Mouse (Mus musculus): ENCODE results near the gene Nlrc5. TPM values are rescaled to one million over a fixed set of nuclear protein-coding genes. Genes with fewer than 3 reads are reported as not detected.

The Nlrc5 gene
- polyA plus RNA-seq, 1 experiment from 2014 or later = 0.12 TPM

DNA sequence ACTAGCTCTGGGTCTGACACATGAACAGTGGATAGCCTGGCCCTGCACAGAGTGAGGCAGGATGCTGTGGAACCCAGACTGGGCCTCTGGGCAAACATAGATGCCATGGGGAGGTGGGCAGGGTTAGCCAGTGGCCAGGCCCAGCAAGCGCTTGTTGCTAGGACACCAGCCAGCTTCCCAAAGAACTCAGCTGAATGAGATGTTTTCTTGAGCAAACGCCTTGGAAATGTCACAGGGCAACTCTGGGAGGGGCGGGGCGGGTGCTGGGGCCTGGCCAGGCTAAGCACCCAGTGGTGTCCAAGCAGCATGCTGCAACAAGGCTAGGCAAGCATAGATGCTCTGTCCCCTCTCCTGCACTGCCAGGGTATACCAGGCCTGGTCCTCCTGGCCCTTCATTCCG is 127.1 kb downstream of the Nlrc5 start:
- 52% methylated on average over 5 of the region's 5 CpGs for WGBS (ENCODE audit: insufficient replicate concordance)
- Histone ChIP-seq H3K36me3 (no peaks in the 10 kb centered on the region), H3K4me3 (no peak overlapping the region), H3K27ac (no peak overlapping the region), H3K9ac (no peak overlapping the region), H3K9me3 (replicated peaks) (no peaks in the 10 kb centered on the region), H3K4me2 (no peak overlapping the region), H3K4me1 (no peaks in the 10 kb centered on the region), H3K27me3 (replicated peaks) (peaks cover 7% of the 10 kb centered on the region; the same call in 1 of the 2 replicates)
- ATAC-seq = no peak

DNA sequence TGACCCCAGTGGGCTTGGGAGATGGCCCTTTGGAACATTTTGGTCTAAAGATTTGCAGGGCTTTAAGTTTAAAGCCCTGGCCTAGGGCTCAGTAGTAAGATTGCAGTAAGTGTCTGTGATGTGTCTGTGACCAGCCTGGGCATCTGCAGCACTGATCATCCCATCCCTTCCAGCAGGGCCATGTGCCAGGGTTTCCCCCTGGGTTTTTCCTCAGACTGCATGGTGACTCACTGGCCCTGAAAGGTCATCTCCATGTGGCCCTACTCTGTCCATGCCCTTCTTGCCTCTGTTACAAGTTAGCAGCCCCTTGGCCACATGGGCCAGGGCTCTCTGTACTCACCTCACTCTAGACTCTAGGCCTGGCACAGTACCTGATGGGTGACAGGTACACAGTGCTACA is 130.3 kb downstream of the Nlrc5 start:
- H3K36me3 ChIP-seq = no peaks in the 10 kb centered on the region
- no peak overlapping the region for H3K4me3 ChIP-seq
- no peak overlapping the region for H3K4me2 ChIP-seq
- no peak overlapping the region for H3K9ac ChIP-seq
- H3K27ac ChIP-seq = no peak overlapping the region
- no peaks in the 10 kb centered on the region for H3K9me3 ChIP-seq (replicated peaks)
- ATAC-seq = no peak
- no peaks in the 10 kb centered on the region for H3K4me1 ChIP-seq
- peaks cover 7% of the 10 kb centered on the region; the same call in 1 of the 2 replicates for H3K27me3 ChIP-seq (replicated peaks)

DNA sequence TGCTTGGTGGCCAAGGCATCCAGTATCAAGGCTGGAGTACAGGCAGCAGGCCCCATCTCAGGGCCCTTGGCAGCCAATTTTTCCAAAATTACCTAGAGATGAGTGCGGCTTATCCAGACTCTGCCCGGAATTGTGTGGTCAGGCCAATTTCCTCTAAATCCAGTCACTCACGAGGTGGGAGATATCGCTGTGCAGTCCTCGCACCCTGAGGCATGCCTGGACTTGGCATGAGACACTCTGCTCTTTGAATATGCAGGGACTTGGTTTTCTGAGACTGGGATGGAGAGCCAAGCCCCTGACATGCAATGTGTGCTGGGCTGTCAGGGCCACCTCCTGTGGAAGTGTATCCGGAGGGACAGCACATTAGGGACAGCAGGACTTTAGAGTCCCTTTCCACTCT is 131.9 kb downstream of the Nlrc5 start:
- no peak for ATAC-seq
- H3K4me2 ChIP-seq = no peak overlapping the region
- peaks cover 7% of the 10 kb centered on the region; the same call in 1 of the 2 replicates for H3K27me3 ChIP-seq (replicated peaks)
- H3K4me1 ChIP-seq = no peaks in the 10 kb centered on the region
- no peak overlapping the region for H3K27ac ChIP-seq
- no peak overlapping the region for H3K9ac ChIP-seq
- no peak overlapping the region for H3K4me3 ChIP-seq
- no peaks in the 10 kb centered on the region for H3K36me3 ChIP-seq
- WGBS (ENCODE audit: insufficient replicate concordance) = 63% methylated on average over 6 of the region's 6 CpGs
- H3K9me3 ChIP-seq (replicated peaks) = no peaks in the 10 kb centered on the region

GRCm38 (mm10) chr8:94566446-94567158 is 132.4 kb downstream of the Nlrc5 start:
- H3K4me1 ChIP-seq = no peaks in the 10 kb centered on the region
- no peak overlapping the region for H3K9ac ChIP-seq
- peaks cover 7% of the 10 kb centered on the region; the same call in 1 of the 2 replicates for H3K27me3 ChIP-seq (replicated peaks)
- ATAC-seq = no peak
- no peak overlapping the region for H3K27ac ChIP-seq
- no peaks in the 10 kb centered on the region for H3K9me3 ChIP-seq (replicated peaks)
- H3K4me3 ChIP-seq = no peak overlapping the region
- no peaks in the 10 kb centered on the region for H3K36me3 ChIP-seq
- 59% methylated on average over 15 of the region's 15 CpGs for WGBS (ENCODE audit: insufficient replicate concordance)
- H3K4me2 ChIP-seq = no peak overlapping the region

DNA sequence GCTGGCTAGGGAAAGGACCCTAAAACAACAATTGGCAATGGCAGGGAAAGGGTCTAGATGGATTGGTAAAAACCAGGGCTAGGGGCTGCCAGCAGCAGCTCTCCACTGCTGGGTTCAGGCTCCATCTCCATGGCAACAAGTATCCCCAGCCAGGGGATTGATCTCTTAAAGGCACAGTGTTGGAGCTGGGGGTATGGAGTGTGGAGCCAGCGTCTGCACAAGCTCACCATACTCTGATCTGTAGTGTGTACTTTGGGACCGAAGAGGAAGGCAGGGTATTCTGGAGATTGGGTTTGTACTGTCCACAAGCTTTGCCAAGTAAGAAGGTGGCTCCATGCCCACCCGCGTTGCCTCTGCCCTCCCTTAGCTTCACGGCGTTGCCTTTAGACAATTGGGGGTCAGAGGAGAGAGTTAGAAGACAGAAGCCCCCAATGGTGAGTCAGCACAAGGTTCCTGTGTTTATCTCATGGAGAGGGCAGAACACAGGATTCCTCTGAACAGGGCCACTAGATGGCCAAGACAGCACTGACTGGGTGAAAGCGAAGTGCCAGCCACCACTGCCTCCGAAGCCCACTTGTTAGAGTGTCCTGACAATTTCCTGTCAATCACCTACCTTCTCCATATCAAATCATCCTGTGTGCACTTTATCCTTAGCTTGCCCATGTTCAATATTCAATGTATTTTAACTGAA is 133.1 kb downstream of the Nlrc5 start:
- H3K9ac ChIP-seq = no peak overlapping the region
- peaks cover 7% of the 10 kb centered on the region; the same call in 1 of the 2 replicates for H3K27me3 ChIP-seq (replicated peaks)
- WGBS (ENCODE audit: insufficient replicate concordance) = 68% methylated on average over 8 of the region's 8 CpGs
- no peak overlapping the region for H3K27ac ChIP-seq
- H3K9me3 ChIP-seq (replicated peaks) = no peaks in the 10 kb centered on the region
- H3K4me3 ChIP-seq = no peak overlapping the region
- H3K4me1 ChIP-seq = no peaks in the 10 kb centered on the region
- H3K4me2 ChIP-seq = no peak overlapping the region
- H3K36me3 ChIP-seq = no peaks in the 10 kb centered on the region
- 0 out of 2 replicates have a peak, but pooled peaks have one; percentile 25 for ATAC-seq

DNA sequence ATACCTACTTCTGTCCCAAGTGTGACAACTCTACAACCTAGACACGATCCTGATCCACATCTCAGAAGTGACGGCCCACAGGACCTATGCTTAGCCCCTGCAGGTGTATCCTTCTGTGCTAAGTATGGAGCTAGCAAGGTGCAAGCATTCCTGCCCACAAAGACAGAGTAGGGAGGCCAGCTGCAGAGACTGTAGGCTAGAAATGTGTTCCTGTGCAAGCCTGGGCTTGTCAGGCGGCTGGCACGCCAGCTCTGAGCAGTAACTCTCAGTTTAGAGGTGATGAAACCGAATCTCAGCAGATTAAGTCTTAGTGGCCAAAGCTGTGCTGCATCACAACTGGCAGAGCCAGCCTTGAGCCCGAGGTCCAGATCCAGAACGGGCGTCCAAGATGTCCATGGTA is 133.9 kb downstream of the Nlrc5 start:
- no peak overlapping the region for H3K27ac ChIP-seq
- peaks cover 4% of the 10 kb centered on the region for H3K36me3 ChIP-seq
- no peak for ATAC-seq
- no peak overlapping the region for H3K9ac ChIP-seq
- H3K9me3 ChIP-seq (replicated peaks) = no peaks in the 10 kb centered on the region
- WGBS (ENCODE audit: insufficient replicate concordance) = 74% methylated on average over 8 of the region's 8 CpGs
- H3K4me1 ChIP-seq = no peaks in the 10 kb centered on the region
- no peak overlapping the region for H3K4me3 ChIP-seq
- no peaks in the 10 kb centered on the region for H3K27me3 ChIP-seq (replicated peaks)
- H3K4me2 ChIP-seq = no peak overlapping the region

DNA sequence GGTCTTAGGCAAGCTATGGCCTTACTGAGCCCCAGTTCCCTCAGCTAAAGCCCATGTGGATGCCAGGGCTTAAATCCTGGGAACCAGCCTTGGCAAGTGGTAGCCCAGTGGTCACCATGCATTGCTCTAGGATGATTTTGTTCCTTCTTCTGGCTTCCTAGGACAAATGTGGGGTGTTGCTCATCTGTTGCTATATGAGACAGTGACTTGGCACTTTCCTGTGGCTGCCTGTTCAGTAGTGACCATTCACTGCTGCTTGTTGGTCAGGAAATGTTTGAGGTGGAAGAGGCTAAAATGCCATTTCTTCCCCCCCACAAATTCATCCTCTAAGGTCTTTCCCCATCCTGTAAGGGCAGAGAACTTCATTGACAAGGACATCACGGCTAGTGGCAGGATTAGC is 135.3 kb downstream of the Nlrc5 start:
- no peaks in the 10 kb centered on the region for H3K4me1 ChIP-seq
- no peak overlapping the region for H3K27ac ChIP-seq
- H3K27me3 ChIP-seq (replicated peaks) = no peaks in the 10 kb centered on the region
- no peak overlapping the region for H3K4me2 ChIP-seq
- no peaks in the 10 kb centered on the region for H3K9me3 ChIP-seq (replicated peaks)
- 67% methylated on average over 1 of the region's 1 CpGs for WGBS (ENCODE audit: insufficient replicate concordance)
- peaks cover 17% of the 10 kb centered on the region for H3K36me3 ChIP-seq
- no peak for ATAC-seq
- no peak overlapping the region for H3K9ac ChIP-seq
- no peak overlapping the region for H3K4me3 ChIP-seq

- H3K9me3 ChIP-seq (replicated peaks) = no peaks in the 10 kb centered on the region
- 68% methylated on average over 2 of the region's 2 CpGs for WGBS (ENCODE audit: insufficient replicate concordance)
- no peak for ATAC-seq
- no peak overlapping the region for H3K27ac ChIP-seq
- H3K27me3 ChIP-seq (replicated peaks) = no peaks in the 10 kb centered on the region
- H3K4me3 ChIP-seq = no peak overlapping the region
- no peak overlapping the region for H3K9ac ChIP-seq
- no peak overlapping the region for H3K4me2 ChIP-seq
- no peaks in the 10 kb centered on the region for H3K4me1 ChIP-seq
- peaks cover 42% of the 10 kb centered on the region for H3K36me3 ChIP-seq
Observed at GRCm38 (mm10) chr8:94571896-94572295, 137.7 kb downstream of the Nlrc5 start.

GRCm38 (mm10) chr8:94574159-94574907 is 140.2 kb downstream of the Nlrc5 start:
- Histone ChIP-seq H3K9ac (no peak overlapping the region), H3K4me3 (no peak overlapping the region), H3K27ac (no peak overlapping the region), H3K4me1 (no peaks in the 10 kb centered on the region), H3K4me2 (no peak overlapping the region), H3K9me3 (replicated peaks) (no peaks in the 10 kb centered on the region), H3K27me3 (replicated peaks) (no peaks in the 10 kb centered on the region), H3K36me3 (peaks cover 66% of the 10 kb centered on the region)
- 78% methylated on average over 16 of the region's 16 CpGs for WGBS (ENCODE audit: insufficient replicate concordance)
- no peak for ATAC-seq

DNA sequence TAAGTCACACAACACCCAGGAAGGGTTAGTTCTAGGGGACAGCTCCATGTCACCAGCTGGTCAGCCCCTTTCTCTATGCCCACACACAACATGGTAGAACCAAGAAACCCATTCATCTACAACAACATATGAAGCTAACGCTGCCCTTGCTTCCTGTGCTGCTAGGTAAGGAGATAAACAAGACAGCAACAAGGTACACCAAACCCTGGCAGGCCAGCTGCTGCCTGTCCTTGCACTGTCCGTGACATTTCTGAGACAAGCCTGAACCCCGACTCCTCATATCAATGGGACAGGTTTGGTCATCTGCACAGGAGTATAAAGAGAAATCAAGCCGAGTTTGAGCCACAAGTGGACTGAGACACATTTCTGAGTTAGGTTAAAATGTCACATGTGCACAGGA is 141.0 kb downstream of the Nlrc5 start:
- no peak overlapping the region for H3K4me2 ChIP-seq
- 82% methylated on average over 4 of the region's 4 CpGs for WGBS (ENCODE audit: insufficient replicate concordance)
- H3K4me3 ChIP-seq = no peak overlapping the region
- no peaks in the 10 kb centered on the region for H3K4me1 ChIP-seq
- H3K36me3 ChIP-seq = peaks cover 72% of the 10 kb centered on the region
- no peak for ATAC-seq
- no peaks in the 10 kb centered on the region for H3K27me3 ChIP-seq (replicated peaks)
- no peak overlapping the region for H3K27ac ChIP-seq
- H3K9ac ChIP-seq = no peak overlapping the region
- no peaks in the 10 kb centered on the region for H3K9me3 ChIP-seq (replicated peaks)

All from liver, embryonic 12.5 days (tissue).